Mouse (Mus musculus) kidney, embryonic 16.5 days (tissue): ENCODE results near the gene Otp. TPM values are rescaled to one million over a fixed set of nuclear protein-coding genes. Genes with fewer than 3 reads are reported as not detected.

Experiments
- polyA plus RNA-seq: library from polyadenylated mRNA; unstranded; fragments of >200 nt; fragmentation: Nextera tagmentation; extraction: Ambion mirVana; gene quantifications from 2 replicates; pipeline ENCODE4 v1.2.1, GENCODE M21; 2015

Otp gene
- polyA plus RNA-seq, 1 experiment from 2014 or later = not detected

Other genes starting within 250 kb of the Otp start
- 206 and 211 TPM in 2 replicates for gene Tbca, start 86.7 kb upstream of the Otp start, polyA plus RNA-seq
- gene Wdr41, start 100.7 kb downstream of the Otp start, polyA plus RNA-seq = 22.4 and 23.2 TPM in 2 replicates